Mouse (Mus musculus): ENCODE measurements around the gene Prdx2.

Prdx2 gene

GRCm38 (mm10) chr8:84995680-84996079 lies 26.3 kb downstream of the Prdx2 start:
- no peak for ATAC-seq (ENCODE audit: insufficient number of reproducible peaks, low FRiP score, low TSS enrichment)

GRCm38 (mm10) chr8:84996978-84997377 lies 27.6 kb downstream of the Prdx2 start:
- no peak for ATAC-seq (ENCODE audit: insufficient number of reproducible peaks, low FRiP score, low TSS enrichment)

- peak; percentile 93 for ATAC-seq (ENCODE audit: insufficient number of reproducible peaks, low FRiP score, low TSS enrichment)
Measured at GRCm38 (mm10) chr8:84997649-84998295, 28.4 kb downstream of the Prdx2 start.

- no peak for ATAC-seq (ENCODE audit: insufficient number of reproducible peaks, low FRiP score, low TSS enrichment)
Measured at GRCm38 (mm10) chr8:85007686-85008085, 38.3 kb downstream of the Prdx2 start.

- no peak for ATAC-seq (ENCODE audit: insufficient number of reproducible peaks, low FRiP score, low TSS enrichment)
Measured at GRCm38 (mm10) chr8:85011242-85011641, 41.9 kb downstream of the Prdx2 start.

GRCm38 (mm10) chr8:85013230-85013840 lies 43.9 kb downstream of the Prdx2 start:
- ATAC-seq (ENCODE audit: insufficient number of reproducible peaks, low FRiP score, low TSS enrichment): peak; percentile 68; the same call in 1 of the 2 replicates

GRCm38 (mm10) chr8:85014431-85014830 lies 45.0 kb downstream of the Prdx2 start, which contains the start of gene Best2:
TSS of gene Best2 (minus strand) at chr8:85014531.
- ATAC-seq (ENCODE audit: insufficient number of reproducible peaks, low FRiP score, low TSS enrichment): no peak

GRCm38 (mm10) chr8:85016724-85017123 lies 47.3 kb downstream of the Prdx2 start:
- no peak for ATAC-seq (ENCODE audit: insufficient number of reproducible peaks, low FRiP score, low TSS enrichment)

- ATAC-seq (ENCODE audit: insufficient number of reproducible peaks, low FRiP score, low TSS enrichment): no peak
Measured at GRCm38 (mm10) chr8:85017209-85017608, 47.8 kb downstream of the Prdx2 start.

- no peak for ATAC-seq (ENCODE audit: insufficient number of reproducible peaks, low FRiP score, low TSS enrichment)
Measured at GRCm38 (mm10) chr8:85021514-85022055, 52.2 kb downstream of the Prdx2 start.

- no peak for ATAC-seq (ENCODE audit: insufficient number of reproducible peaks, low FRiP score, low TSS enrichment)
Measured at GRCm38 (mm10) chr8:85023846-85024245, 54.5 kb downstream of the Prdx2 start.
